Mouse (Mus musculus) heart, postnatal 0 days (tissue): ENCODE results near the gene Mrpl39. TPM values are rescaled to one million over a fixed set of nuclear protein-coding genes. Genes with fewer than 3 reads are reported as not detected.
A peak's percentile ranks its signal among the peaks of the same experiment; 100 is the strongest.

Source experiments
- ATAC-seq: fragments of 200-750 bp; cut with Nextera tagmentation; 2 replicates; pipeline ENCODE4 v1.8.0; 2017; ENCODE audit warnings: low read depth, moderate number of reproducible peaks, moderate library complexity; ENCODE audit not compliant: insufficient read depth
- DNase-seq: peaks from one replicate; pipeline ENCODE4 v3.0.0-alpha.2; 2016; ENCODE audit warnings: low spot score
- H3K27ac ChIP-seq: fragments of 300-500 bp; sonication (generic); 2 replicates; pipeline ENCODE4 v1.5.1; 2014; ENCODE audit warnings: low read depth, mild to moderate bottlenecking
- H3K27me3 ChIP-seq: fragments of 300-500 bp; sonication (generic); 2 replicates; pipeline ENCODE4 v1.6.1; 2014; ENCODE audit warnings: low read length, mixed read lengths; ENCODE audit not compliant: control insufficient read depth, insufficient read depth
- H3K36me3 ChIP-seq: fragments of 300-500 bp; sonication (generic); replicated peaks from 2 replicates; pipeline ENCODE4 v1.6.1; 2014; ENCODE audit warnings: low read length, mixed read lengths; ENCODE audit not compliant: control insufficient read depth, insufficient read depth
- H3K4me1 ChIP-seq: fragments of 300-500 bp; sonication (generic); 2 replicates; pipeline ENCODE4 v1.6.1; 2014; ENCODE audit warnings: antibody characterized with exemption; ENCODE audit not compliant: control insufficient read depth, insufficient read depth
- H3K4me2 ChIP-seq: fragments of 300-500 bp; sonication (generic); 2 replicates; pipeline ENCODE4 v1.6.1; 2014; ENCODE audit warnings: low read depth, mild to moderate bottlenecking, low read length, moderate library complexity
- H3K4me3 ChIP-seq: fragments of 300-500 bp; sonication (generic); 2 replicates; pipeline ENCODE4 v1.5.1; 2014; ENCODE audit warnings: low read depth, low read length
- H3K9ac ChIP-seq: fragments of 300-500 bp; sonication (generic); replicated peaks from 2 replicates; pipeline ENCODE4 v1.6.1; 2014; ENCODE audit warnings: low read depth, low read length, mixed read lengths
- H3K9me3 ChIP-seq: fragments of 300-500 bp; sonication (generic); replicated peaks from 2 replicates; pipeline ENCODE4 v1.6.1; 2016; ENCODE audit warnings: low read length; ENCODE audit not compliant: control insufficient read depth
- CTCF ChIP-seq: IDR thresholded peaks from 2 replicates; pipeline ENCODE4 v1.5.1; 2016; ENCODE audit warnings: antibody characterized with exemption, control low read depth, low read depth
- EP300 ChIP-seq: IDR thresholded peaks from 2 replicates; pipeline ENCODE4 v1.6.1; 2016; ENCODE audit warnings: antibody characterized with exemption, low read depth
- WGBS: fragments of 180-500 bp; shearing (Covaris S2); extraction: QIAGEN DNeasy Blood & Tissue Kit; methylation state at CpG from one replicate; pipeline ENCODE4 v1.1.7; 2014; 5-methylcytosine and 5-hydroxymethylcytosine counted together
- polyA plus RNA-seq: library from polyadenylated mRNA; unstranded; fragments of >200 nt; fragmentation: Nextera tagmentation; extraction: Ambion mirVana; gene quantifications from 2 replicates; pipeline ENCODE4 v1.2.1, GENCODE M21; 2015
- total RNA-seq: library from RNA; depleted of rRNA; stranded (reverse); fragments of >200 nt; gene quantifications from 2 replicates; pipeline ENCODE4 v1.2.3, GENCODE M21; 2014; ENCODE audit warnings: low replicate concordance

Mrpl39 gene
- total and polyA plus RNA-seq, 2 experiments from 2014 or later, result 24.8 to 48.9 TPM

GRCm38 (mm10) chr16:84769182-84769581 is 33.6 kb upstream of the Mrpl39 start:
- Histone ChIP-seq H3K4me1 (peaks cover 4% of the 10 kb centered on the region; the same call in 1 of the 2 replicates), H3K27ac (no peak overlapping the region), H3K36me3 (no peaks in the 10 kb centered on the region), H3K9ac (no peak overlapping the region), H3K4me3 (no peak overlapping the region), H3K27me3 (no peaks in the 10 kb centered on the region), H3K9me3 (no peaks in the 10 kb centered on the region), H3K4me2 (no peak overlapping the region)
- DNase-seq (no peak), ATAC-seq (no peak)
- 60% methylated on average over 4 of the region's 4 CpGs for WGBS
- no peak for TF ChIP-seq EP300

- Histone ChIP-seq H3K4me3 (no peak overlapping the region), H3K27ac (no peak overlapping the region), H3K9ac (no peak overlapping the region), H3K36me3 (no peaks in the 10 kb centered on the region), H3K27me3 (no peaks in the 10 kb centered on the region), H3K4me1 (no peaks in the 10 kb centered on the region), H3K4me2 (no peak overlapping the region), H3K9me3 (no peaks in the 10 kb centered on the region)
- no peak for TF ChIP-seq EP300
- TF ChIP-seq CTCF, result no peak
- 75% methylated on average over 8 of the region's 8 CpGs for WGBS
- DNase-seq, result no peak
- no peak for ATAC-seq
Measured at GRCm38 (mm10) chr16:84767956-84768355, 32.4 kb upstream of the Mrpl39 start.

DNA sequence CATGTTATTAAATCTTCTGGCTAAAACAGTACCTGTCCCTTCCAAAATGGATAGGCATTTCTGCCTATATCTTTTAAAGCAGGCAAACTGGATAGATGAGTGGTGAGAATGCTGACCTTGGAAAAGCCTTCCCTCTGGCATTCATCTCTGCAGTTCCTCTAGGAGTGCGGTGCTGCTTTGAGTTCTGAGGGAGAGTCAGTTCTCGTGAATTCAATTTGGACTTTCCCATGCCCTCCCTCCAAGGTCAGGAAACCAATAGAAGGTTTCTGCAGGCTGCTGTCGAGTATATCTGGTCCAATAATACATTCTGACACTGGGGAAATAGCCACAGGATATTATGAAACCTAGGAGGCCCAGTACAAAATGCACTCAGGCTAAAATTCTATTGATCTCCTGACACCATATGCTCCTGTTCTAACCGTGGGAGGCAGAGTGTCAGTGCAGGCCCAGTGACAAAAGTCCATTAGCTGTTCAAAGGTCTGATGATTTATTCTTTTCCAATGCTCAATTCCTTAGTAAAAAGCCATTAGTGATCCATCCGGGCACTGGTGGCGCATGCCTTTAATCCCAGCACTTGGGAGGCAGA is 10.3 kb upstream of the Mrpl39 start:
- Histone ChIP-seq H3K27ac (no peak overlapping the region; the same call in 1 of the 2 replicates), H3K27me3 (no peaks in the 10 kb centered on the region), H3K4me3 (no peak overlapping the region), H3K36me3 (no peaks in the 10 kb centered on the region), H3K9ac (no peak overlapping the region), H3K4me2 (no peak overlapping the region), H3K9me3 (no peaks in the 10 kb centered on the region), H3K4me1 (peaks cover 5% of the 10 kb centered on the region; the same call in 1 of the 2 replicates)
- ATAC-seq, result no peak
- 67% methylated on average over 6 of the region's 6 CpGs for WGBS
- TF ChIP-seq CTCF, result no peak
- TF ChIP-seq EP300, result no peak
- no peak for DNase-seq

GRCm38 (mm10) chr16:84744703-84745490 is 9.4 kb upstream of the Mrpl39 start:
- no peaks in the 10 kb centered on the region for H3K36me3 ChIP-seq
- H3K9ac ChIP-seq, result no peak overlapping the region
- ATAC-seq (peak; percentile 69; the same call in 1 of the 2 replicates), DNase-seq (peak; percentile 52)
- no peaks in the 10 kb centered on the region for H3K27me3 ChIP-seq
- H3K9me3 ChIP-seq, result no peaks in the 10 kb centered on the region
- peak overlapping the region; percentile 7; the same call in 1 of the 2 replicates for H3K4me3 ChIP-seq
- H3K27ac ChIP-seq, result peak overlapping the region; percentile 46
- no peak for TF ChIP-seq EP300
- no peak for TF ChIP-seq CTCF
- H3K4me2 ChIP-seq, result peak overlapping the region; percentile 33; the same call in 1 of the 2 replicates
- peaks cover 5% of the 10 kb centered on the region; the same call in 1 of the 2 replicates for H3K4me1 ChIP-seq
- 36% methylated on average over 10 of the region's 10 CpGs for WGBS

DNA sequence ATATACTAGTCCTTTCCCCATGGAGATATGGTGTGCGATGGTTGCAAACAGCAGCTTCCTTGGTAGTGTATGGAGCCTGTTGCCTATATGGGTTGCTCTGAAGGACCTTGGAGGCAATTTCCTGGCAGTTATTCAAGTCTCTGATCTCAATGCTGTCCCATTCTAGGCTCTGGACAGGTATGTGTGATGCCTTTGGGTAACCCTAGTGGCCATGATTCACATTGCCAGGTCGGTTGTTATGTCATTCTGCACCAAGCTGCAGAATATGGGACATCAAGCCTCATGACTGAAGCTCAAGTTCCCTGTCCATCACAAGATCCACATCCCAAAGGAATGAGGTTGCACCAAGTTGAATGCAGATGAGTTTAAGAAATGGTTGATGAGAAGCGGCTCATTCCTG is 1.8 kb upstream of the Mrpl39 start:
- Histone ChIP-seq H3K9ac (no peak overlapping the region), H3K4me1 (peaks cover 6% of the 10 kb centered on the region), H3K9me3 (no peaks in the 10 kb centered on the region), H3K4me2 (no peak overlapping the region), H3K36me3 (no peaks in the 10 kb centered on the region; the same call in 1 of the 2 replicates), H3K27me3 (no peaks in the 10 kb centered on the region), H3K4me3 (no peak overlapping the region), H3K27ac (no peak overlapping the region)
- no peak for TF ChIP-seq EP300
- TF ChIP-seq CTCF, result peak; percentile 18; the same call in 1 of the 2 replicates
- no peak for ATAC-seq
- no peak for DNase-seq
- 85% methylated on average over 3 of the region's 3 CpGs for WGBS
